Mouse (Mus musculus) left cerebral cortex, postnatal 4 days (tissue): ENCODE results near the gene Sdad1. TPM values are rescaled to one million over a fixed set of nuclear protein-coding genes. Genes with fewer than 3 reads are reported as not detected.
A peak's percentile ranks its signal among the peaks of the same experiment; 100 is the strongest.

ENCODE experiments used
- DNase-seq: peaks from one replicate; pipeline ENCODE4 v3.0.0-alpha.2; 2022
- intact Hi-C: fragments of 180-260 bp; cut with DNase I; formaldehyde crosslinking; loops from one replicate; pipeline ENCODE4 v1.15.1; 2025
- total RNA-seq, 2 experiments: library from RNA; stranded (reverse); gene quantifications; 2 replicates each; pipeline ENCODE4 v1.2.3; 2021

Gene Sdad1
- total RNA-seq, 2 experiments from 2014 or later: 28.2 to 31.0 TPM

DNA sequence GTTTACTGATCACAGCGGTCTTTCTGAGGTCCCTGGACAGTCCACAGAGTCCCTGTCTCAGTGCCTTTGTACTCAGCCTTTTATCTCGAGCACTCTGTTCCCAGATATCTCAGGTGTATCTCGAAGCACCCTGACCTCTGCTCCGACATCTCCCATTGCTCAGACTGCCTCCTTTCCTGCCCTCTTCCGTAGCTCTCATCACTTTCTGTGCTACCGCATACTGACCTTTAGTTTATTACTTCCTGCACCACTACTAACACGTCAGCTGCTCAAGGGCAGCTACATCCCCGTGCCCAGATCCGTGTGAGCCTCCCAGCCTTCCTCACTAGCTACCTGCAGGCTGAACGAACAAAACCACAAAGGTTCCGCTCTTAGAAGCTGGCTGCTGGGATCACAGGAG is 61.7 kb downstream of the Sdad1 start:
- DNase-seq: no peak
- intact Hi-C loops: no loop called here

DNA sequence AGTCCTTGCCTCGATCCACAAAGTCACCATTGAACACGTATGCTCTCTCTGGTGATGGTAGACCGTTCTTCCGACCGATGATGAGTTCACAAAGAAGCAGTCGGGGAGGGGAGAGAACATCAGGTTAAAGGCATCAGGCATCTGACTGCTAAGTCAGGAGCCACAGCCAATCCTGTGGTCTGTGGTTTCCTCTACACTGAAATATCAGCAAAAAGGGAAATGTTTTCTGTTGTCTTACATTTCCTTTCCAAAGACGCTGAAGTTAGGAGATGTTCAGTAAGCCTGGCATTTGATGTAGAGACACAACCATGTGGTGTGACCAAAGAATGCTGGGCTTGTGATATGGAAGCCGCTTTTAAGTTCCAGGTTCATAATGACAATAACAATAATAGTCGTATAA is 64.8 kb downstream of the Sdad1 start:
- no peak for DNase-seq
- intact Hi-C loops: no loop called here

DNA sequence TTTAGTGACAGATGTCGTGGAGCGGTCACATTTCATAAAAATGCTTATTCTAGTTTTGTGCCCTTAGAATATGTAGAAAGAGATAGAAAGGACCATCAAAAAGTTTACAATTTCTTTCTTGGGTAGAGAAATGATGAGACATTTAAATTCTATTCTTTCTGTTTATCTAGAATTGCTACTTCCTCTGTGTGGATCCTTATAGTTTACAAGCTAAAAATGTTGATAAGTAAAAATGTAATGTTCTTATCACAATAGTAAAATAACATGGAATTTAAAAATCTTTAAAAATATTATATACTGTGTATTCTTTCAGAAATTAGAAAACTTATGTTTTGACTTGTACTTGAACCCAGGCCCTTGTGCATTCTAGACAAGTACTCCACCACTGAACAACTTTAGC is 65.4 kb downstream of the Sdad1 start:
- intact Hi-C loops: no loop called here
- DNase-seq: no peak

DNA sequence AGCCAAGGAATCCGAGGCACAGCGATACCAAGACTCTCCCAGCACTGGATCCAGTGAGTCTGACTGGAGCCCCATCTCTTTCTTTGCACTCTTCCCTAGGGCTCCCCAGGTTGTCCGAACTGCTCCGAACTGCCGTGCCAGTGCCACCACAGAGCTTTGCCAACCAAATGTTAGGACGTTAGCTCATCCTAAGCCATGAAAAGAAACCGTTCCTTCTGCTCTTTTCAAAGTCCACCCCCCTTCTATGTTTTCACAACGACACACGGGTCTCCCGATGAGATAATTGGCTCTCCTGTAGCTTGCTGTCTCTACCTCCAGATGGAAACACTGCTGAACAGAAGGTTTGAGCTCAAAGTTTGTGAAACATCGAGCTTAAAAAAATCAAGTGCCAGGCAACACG is 69.5 kb downstream of the Sdad1 start:
- no peak for DNase-seq
- intact Hi-C loops: no loop called here

DNA sequence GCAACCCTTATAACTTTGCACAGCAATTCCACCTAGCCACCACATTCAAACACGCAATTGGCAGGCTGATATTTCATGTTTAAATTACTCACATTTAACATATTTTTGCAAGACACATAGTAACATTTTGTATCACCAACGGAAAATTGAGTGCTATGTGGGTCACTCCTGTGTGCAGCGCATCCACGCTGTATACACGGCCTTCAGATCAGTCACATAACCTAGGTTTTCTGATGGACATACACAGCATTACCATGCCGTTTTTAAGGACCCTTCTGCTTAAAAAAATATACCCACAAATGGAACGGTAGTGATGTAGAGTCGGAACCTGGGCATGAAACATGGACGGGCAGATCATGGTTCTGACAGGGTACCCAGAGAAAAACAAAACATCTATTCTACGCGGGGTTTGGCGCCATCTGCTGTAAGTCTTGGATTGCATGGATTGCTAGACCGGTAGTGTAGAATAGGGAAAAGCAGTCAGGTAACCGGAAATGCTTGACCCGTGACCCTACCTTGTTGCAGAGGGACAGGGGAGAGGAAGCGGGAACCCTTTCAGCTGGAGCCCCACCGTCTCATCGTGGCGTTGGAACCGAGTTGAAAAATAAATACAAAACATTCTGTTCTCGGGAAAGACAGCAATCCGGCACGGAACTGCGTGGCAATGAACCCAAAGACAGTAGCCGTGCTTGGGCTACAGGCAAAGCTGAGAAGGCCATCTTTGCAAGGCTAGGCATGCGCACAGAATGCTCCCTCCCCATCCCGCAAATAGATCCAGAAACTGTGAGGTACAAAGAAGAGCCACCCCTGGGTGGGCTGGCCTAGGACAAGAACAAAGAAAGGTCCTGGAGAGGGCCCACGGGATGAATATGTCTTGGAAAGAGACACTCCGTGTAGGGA is 70.7 kb downstream of the Sdad1 start:
- peak; percentile 75 for DNase-seq
- intact Hi-C loops: no loop called here

DNA sequence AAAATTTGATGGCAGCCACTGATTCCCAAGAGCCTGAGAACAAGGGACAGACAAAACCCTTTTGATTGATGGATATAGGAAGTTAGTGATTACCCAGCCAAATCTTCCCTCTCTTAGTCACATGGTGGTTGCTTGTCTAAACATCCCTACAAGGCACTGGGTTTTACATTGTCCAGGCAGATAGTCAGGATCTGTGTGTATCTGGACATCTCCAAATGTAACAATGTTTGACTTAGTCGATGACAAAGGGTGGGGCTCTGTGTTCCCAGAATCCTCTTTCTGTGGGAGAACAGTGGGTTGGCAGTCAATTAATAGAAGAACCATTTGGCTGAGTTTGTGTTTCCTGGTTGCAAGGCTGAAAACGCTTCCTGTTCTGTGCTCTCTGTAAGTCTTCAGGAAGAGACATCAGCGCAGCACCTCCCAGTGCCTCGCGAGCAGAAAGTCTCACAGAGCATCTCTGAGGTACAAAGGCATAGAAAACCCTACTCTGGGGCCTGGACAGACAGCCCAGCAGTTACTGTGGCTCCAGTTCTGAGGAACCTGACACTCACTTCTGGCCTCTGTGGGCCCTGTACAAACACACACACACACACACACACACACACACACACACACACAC is 75.2 kb downstream of the Sdad1 start:
- DNase-seq: no peak

More for the DNA sequence above, 75.2 kb downstream of the Sdad1 start:
- intact Hi-C loops: no loop called here

Other genes with a start within 250 kb of the Sdad1 start
- gene G3bp2, start 226.8 kb downstream of the Sdad1 start, total RNA-seq: 100 to 1,000 TPM; 201 to 203 TPM
- gene Uso1, start 172.5 kb downstream of the Sdad1 start, total RNA-seq: 10 to 100 TPM; 62.2 to 65.0 TPM
- not detected for gene U90926, start 95.1 kb downstream of the Sdad1 start, total RNA-seq
- under 1 TPM in 1 of 2 experiments, not detected in 1; 0.34 TPM for gene Ppef2, start 54.2 kb downstream of the Sdad1 start, total RNA-seq
- 10 to 100 TPM; 11.9 to 13.9 TPM for gene Naaa, start 32.3 kb downstream of the Sdad1 start, total RNA-seq
- not detected for gene Cxcl9, start 17.6 kb upstream of the Sdad1 start, total RNA-seq
- 1 to 10 TPM; 4.1 to 5.6 TPM for gene Art3, start 21.3 kb upstream of the Sdad1 start, total RNA-seq
- not detected for gene Cxcl10, start 38.4 kb upstream of the Sdad1 start, total RNA-seq
- gene Nup54, start 124.7 kb upstream of the Sdad1 start, total RNA-seq: 10 to 100 TPM; 50.7 to 60.8 TPM
- gene Scarb2, start 196.4 kb upstream of the Sdad1 start, total RNA-seq: 100 to 1,000 TPM; 112 to 115 TPM
- gene Fam47e, start 244.6 kb upstream of the Sdad1 start, total RNA-seq: under 1 TPM; 0.42 to 0.60 TPM